Mouse (Mus musculus): ENCODE measurements around the gene Gm21663. TPM values are rescaled to one million over a fixed set of nuclear protein-coding genes. Genes with fewer than 3 reads are reported as not detected.
"Not testable (repeated sequence)": the region's sequence is repeated elsewhere in the genome, so short reads cannot be mapped to it uniquely, and the experiment has no call there.

The Gm21663 gene
- not detected for polyA plus RNA-seq (2012; fragmentation: generic; extraction: Trizol)

DNA sequence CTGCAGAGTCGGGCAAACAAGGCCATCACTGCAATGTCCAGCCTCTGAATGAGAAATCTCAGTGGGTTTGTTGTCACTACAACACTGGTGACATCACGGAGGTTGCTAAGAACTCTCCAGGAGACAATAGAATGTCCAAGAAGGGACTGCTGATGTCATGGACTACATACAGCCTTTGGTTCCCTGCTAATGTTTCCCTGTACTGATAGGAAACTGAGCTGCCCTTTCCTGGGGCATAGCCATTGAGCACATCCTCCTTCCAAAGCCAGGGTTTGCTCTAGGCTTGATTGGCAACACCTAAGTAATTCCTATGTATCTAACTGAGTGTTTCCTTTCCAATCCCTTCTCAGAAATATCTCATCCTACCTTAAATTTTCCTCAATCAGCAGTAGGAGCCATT lies at the start of gene Gm21663:
TSS of gene Gm21663 (minus strand) at position 101 of the 400 bp plus-strand sequence.
- H3K79me2 ChIP-seq (ENCODE audit: control insufficient read depth, insufficient read depth); H3K36me3 ChIP-seq (ENCODE audit: control insufficient read depth, insufficient read depth); H3K27me3 ChIP-seq (ENCODE audit: control insufficient read depth, insufficient read depth, insufficient read length); H3ac ChIP-seq (ENCODE audit: control insufficient read depth, insufficient read length); H3K4me2 ChIP-seq (ENCODE audit: low read depth); H3K4me3 ChIP-seq: not testable (repeated sequence)

DNA sequence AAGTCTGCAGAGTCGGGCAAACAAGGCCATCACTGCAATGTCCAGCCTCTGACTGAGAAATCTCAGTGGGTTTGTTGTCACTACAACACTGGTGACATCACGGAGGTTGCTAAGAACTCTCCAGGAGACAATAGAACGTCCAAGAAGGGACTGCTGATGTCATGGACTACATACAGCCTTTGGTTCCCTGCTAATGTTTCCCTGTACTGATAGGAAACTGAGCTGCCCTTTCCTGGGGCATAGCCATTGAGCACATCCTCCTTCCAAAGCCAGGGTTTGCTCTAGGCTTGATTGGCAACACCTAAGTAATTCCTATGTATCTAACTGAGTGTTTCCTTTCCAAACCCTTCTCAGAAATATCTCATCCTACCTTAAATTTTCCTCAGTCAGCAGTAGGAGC lies 46.4 kb upstream of the Gm21663 start, which contains the start of gene Gm21698:
TSS of gene Gm21698 (minus strand) at position 101 of the 400 bp plus-strand sequence.
- H3K79me2 ChIP-seq (ENCODE audit: control insufficient read depth, insufficient read depth); H3ac ChIP-seq (ENCODE audit: control insufficient read depth, insufficient read length); H3K27me3 ChIP-seq (ENCODE audit: control insufficient read depth, insufficient read depth, insufficient read length); H3K4me2 ChIP-seq (ENCODE audit: low read depth); H3K4me3 ChIP-seq; H3K36me3 ChIP-seq (ENCODE audit: control insufficient read depth, insufficient read depth): not testable (repeated sequence)

DNA sequence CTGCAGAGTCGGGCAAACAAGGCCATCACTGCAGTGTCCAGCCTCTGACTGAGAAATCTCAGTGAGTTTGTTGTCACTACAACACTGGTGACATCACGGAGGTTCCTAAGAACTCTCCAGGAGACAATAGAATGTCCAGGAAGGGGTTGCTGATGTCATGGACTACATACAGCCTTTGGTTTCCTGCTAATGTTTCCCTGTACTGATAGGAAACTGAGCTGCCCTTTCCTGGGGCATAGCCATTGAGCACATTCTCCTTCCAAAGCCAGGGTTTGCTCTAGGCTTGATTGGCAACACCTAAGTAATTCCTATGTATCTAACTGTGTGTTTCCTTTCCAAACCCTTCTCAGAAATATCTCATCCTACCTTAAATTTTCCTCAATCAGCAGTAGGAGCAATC lies 30.4 kb upstream of the Gm21663 start, which contains the start of gene Gm21680:
TSS of gene Gm21680 (minus strand) at position 101 of the 400 bp plus-strand sequence.
- H3K27me3 ChIP-seq (ENCODE audit: control insufficient read depth, insufficient read depth, insufficient read length); H3K79me2 ChIP-seq (ENCODE audit: control insufficient read depth, insufficient read depth); H3ac ChIP-seq (ENCODE audit: control insufficient read depth, insufficient read length); H3K4me2 ChIP-seq (ENCODE audit: low read depth); H3K36me3 ChIP-seq (ENCODE audit: control insufficient read depth, insufficient read depth); H3K4me3 ChIP-seq: not testable (repeated sequence)

DNA sequence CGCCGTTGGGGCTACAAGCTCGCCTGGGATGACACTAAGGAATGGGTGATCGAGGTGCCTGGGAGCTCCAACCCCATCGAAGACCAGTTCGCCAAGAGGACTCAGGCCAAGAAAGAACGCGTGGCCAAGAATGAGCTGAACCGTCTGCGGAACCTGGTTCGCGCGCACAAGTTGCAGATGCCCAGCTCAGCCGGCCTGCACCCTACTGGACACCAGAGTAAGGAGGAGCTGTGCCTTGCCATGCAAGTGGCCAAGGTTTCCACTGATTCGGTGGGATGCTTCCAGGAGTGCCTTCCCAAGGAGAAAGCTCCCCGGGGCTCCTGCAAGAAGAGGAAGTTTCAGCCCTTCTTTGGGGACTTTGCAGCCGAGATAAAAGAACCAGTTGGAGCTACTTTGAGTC lies 14.9 kb upstream of the Gm21663 start:
- not testable (repeated sequence) for H3K4me2 ChIP-seq (ENCODE audit: low read depth); H3K79me2 ChIP-seq (ENCODE audit: control insufficient read depth, insufficient read depth); H3K4me3 ChIP-seq; H3K27me3 ChIP-seq (ENCODE audit: control insufficient read depth, insufficient read depth, insufficient read length); H3ac ChIP-seq (ENCODE audit: control insufficient read depth, insufficient read length); H3K36me3 ChIP-seq (ENCODE audit: control insufficient read depth, insufficient read depth)

DNA sequence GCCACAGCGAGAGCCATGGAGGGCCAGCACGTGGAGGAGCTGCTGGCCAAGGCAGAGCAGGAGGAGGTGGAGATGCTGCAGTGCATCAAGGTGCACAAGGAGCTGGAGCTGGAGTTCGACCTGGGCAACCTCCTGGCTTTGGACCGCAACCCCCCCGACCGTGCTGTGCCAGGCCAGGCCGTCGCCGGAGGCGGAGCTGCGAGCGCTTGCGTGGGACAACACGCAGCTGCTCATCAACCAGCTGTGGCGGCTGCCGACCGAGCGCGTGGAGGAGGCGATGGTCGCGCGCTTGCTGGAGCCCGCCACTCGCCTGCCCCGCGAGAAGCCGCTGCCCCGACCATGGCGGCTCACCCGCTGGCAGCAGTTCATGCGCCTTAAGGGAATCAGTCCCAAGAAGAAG lies 14.4 kb upstream of the Gm21663 start:
- H3K27me3 ChIP-seq (ENCODE audit: control insufficient read depth, insufficient read depth, insufficient read length); H3K4me2 ChIP-seq (ENCODE audit: low read depth); H3K4me3 ChIP-seq; H3K36me3 ChIP-seq (ENCODE audit: control insufficient read depth, insufficient read depth); H3ac ChIP-seq (ENCODE audit: control insufficient read depth, insufficient read length); H3K79me2 ChIP-seq (ENCODE audit: control insufficient read depth, insufficient read depth): not testable (repeated sequence)

DNA sequence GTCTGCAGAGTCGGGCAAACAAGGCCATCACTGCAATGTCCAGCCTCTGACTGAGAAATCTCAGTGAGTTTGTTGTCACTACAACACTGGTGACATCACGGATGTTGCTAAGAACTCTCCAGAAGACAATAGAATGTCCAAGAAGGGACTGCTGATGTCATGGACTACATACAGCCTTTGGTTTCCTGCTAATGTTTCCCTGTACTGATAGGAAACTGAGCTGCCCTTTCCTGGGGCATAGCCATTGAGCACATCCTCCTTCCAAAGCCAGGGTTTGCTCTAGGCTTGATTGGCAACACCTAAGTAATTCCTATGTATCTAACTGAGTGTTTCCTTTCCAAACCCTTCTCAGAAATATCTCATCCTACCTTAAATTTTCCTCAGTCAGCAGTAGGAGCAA lies 12.1 kb upstream of the Gm21663 start, which contains the start of gene Gm21671:
TSS of gene Gm21671 (minus strand) at position 101 of the 400 bp plus-strand sequence.
- not testable (repeated sequence) for H3ac ChIP-seq (ENCODE audit: control insufficient read depth, insufficient read length); H3K4me2 ChIP-seq (ENCODE audit: low read depth); H3K79me2 ChIP-seq (ENCODE audit: control insufficient read depth, insufficient read depth); H3K4me3 ChIP-seq; H3K36me3 ChIP-seq (ENCODE audit: control insufficient read depth, insufficient read depth); H3K27me3 ChIP-seq (ENCODE audit: control insufficient read depth, insufficient read depth, insufficient read length)

DNA sequence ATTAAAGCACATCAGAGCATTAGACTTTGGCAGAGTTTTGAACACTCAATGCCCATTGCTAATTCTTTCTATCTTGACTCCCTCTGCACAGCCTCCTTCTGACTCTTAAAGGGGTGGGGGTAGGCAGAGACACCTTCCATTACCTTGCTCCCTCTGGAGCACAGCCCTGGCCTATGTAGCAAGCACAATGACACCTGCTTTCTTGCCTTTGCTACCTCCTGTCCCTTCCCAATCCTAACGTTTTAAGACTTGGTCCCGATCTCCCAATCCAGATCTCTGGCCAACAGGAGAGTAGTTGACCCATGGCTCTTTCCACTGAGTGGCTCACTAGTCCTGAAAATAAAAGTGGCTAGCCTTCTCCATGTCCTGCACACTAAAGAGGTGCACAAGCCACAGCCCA lies 3.2 kb upstream of the Gm21663 start:
- H3K4me2 ChIP-seq (ENCODE audit: low read depth); H3K4me3 ChIP-seq; H3K79me2 ChIP-seq (ENCODE audit: control insufficient read depth, insufficient read depth); H3ac ChIP-seq (ENCODE audit: control insufficient read depth, insufficient read length); H3K27me3 ChIP-seq (ENCODE audit: control insufficient read depth, insufficient read depth, insufficient read length); H3K36me3 ChIP-seq (ENCODE audit: control insufficient read depth, insufficient read depth): not testable (repeated sequence)

DNA sequence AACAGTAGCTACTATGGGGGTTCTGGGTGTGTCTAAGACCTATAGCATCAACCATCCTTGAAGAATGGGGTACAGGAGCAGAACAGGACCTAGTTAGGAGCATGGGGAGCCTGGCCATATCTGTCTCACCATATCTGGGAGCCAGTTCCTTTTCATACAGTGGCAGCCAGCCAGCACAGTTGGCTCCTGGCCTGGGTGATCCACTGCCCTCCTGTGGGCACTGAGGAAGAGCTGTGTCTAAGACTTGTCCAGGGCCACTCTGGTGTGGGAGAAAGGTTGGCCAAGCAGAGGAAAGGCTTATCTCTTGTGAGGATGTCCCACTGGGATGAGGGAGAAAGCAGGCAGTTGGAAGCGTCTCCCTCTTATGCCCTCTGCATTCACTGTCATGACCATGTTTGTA lies 50.9 kb downstream of the Gm21663 start:
- Histone ChIP-seq H3K4me2 (ENCODE audit: low read depth) (no peak overlapping the region), H3K79me2 (ENCODE audit: control insufficient read depth, insufficient read depth) (no peaks in the 10 kb centered on the region), H3K27me3 (ENCODE audit: control insufficient read depth, insufficient read depth, insufficient read length) (no peaks in the 10 kb centered on the region), H3K36me3 (ENCODE audit: control insufficient read depth, insufficient read depth) (no peaks in the 10 kb centered on the region), H3K4me3 (no peak overlapping the region), H3ac (ENCODE audit: control insufficient read depth, insufficient read length) (no peak overlapping the region)
- no peak for TF ChIP-seq POLR2AphosphoS2 (IDR thresholded peaks at IDR 0.05; ENCODE audit: insufficient read length, low read depth)
- no peak for TF ChIP-seq MAX (IDR thresholded peaks at IDR 0.05; ENCODE audit: low read depth)
- TF ChIP-seq TCF3 (IDR thresholded peaks at IDR 0.05; ENCODE audit: insufficient read length, low read depth): no peak
- TF ChIP-seq SRF (IDR thresholded peaks at IDR 0.05; ENCODE audit: control insufficient read depth, insufficient read length, low read depth): no peak
- TF ChIP-seq USF1 (IDR thresholded peaks at IDR 0.05; ENCODE audit: low read depth): no peak

DNA sequence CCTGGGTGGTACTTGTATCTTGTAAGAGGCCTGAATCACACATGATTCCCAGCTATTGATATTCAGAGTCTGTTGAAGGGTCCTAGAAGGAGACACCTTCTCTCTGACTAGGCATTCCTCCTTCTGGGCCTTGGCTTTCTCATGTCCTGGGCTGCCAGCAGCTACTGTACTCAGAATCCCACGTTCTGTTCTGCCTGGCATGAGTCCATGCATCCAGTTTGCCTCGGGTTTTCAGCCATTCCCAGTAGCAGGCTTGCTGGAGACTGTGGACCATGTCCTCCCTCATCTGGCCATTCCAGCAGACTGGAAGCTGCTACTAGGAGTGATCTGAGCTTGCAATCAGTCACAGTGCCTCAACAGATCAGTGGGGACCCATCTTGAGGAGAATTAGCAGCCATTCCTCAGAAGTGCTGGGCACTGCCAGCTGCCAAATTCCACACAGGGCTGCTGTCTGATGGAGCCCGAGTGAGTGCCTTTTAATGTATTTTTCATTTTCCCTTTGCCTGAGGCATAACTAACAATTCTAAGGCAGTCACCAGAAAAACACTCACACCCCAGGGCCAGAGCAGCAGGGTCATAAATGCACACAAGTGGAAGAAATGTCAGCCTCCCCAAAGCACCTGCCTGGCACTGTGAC lies 52.3 kb downstream of the Gm21663 start:
- Histone ChIP-seq H3K79me2 (ENCODE audit: control insufficient read depth, insufficient read depth) (no peaks in the 10 kb centered on the region), H3K4me2 (ENCODE audit: low read depth) (no peak overlapping the region), H3K4me3 (no peak overlapping the region), H3K27me3 (ENCODE audit: control insufficient read depth, insufficient read depth, insufficient read length) (no peaks in the 10 kb centered on the region), H3K36me3 (ENCODE audit: control insufficient read depth, insufficient read depth) (no peaks in the 10 kb centered on the region), H3ac (ENCODE audit: control insufficient read depth, insufficient read length) (no peak overlapping the region)
- TF ChIP-seq TCF3 (IDR thresholded peaks at IDR 0.05; ENCODE audit: insufficient read length, low read depth): no peak
- no peak for TF ChIP-seq POLR2A (IDR thresholded peaks at IDR 0.05; ENCODE audit: insufficient read length, low read depth)
- TF ChIP-seq POLR2AphosphoS2 (IDR thresholded peaks at IDR 0.05; ENCODE audit: insufficient read length, low read depth): no peak
- TF ChIP-seq MYOG (IDR thresholded peaks at IDR 0.05; ENCODE audit: control insufficient read depth in 1 of 3, insufficient read depth in 1 of 3, insufficient read length in 2 of 3, low read depth in 2 of 3): no peak
- TF ChIP-seq SRF (IDR thresholded peaks at IDR 0.05; ENCODE audit: control insufficient read depth, insufficient read length, low read depth): no peak
- no peak for TF ChIP-seq CEBPB (IDR thresholded peaks at IDR 0.05; ENCODE audit: insufficient read depth, poor library complexity, severe bottlenecking)
- no peak for TF ChIP-seq REST (IDR thresholded peaks at IDR 0.05; ENCODE audit: insufficient read depth, insufficient read length)
- TF ChIP-seq MAX (IDR thresholded peaks at IDR 0.05; ENCODE audit: low read depth): no peak
- TF ChIP-seq E2F4 (IDR thresholded peaks at IDR 0.05; ENCODE audit: insufficient read depth): no peak
- TF ChIP-seq USF1 (IDR thresholded peaks at IDR 0.05; ENCODE audit: low read depth): no peak
- no peak for TF ChIP-seq MYOD1 (IDR thresholded peaks at IDR 0.05; ENCODE audit: control insufficient read depth in 1 of 3, insufficient read length in 2 of 3, low read depth in 2 of 3)
- TF ChIP-seq TCF12 (IDR thresholded peaks at IDR 0.05; ENCODE audit: insufficient read depth, poor library complexity, severe bottlenecking): no peak
